Mouse (Mus musculus) gastrocnemius, postnatal 4 days (tissue): ENCODE data around the gene Dtd2. TPM values are rescaled to one million over a fixed set of nuclear protein-coding genes. Genes with fewer than 3 reads are reported as not detected.

ENCODE experiments used
- DNase-seq, 2 experiments: peaks; one replicate each; pipeline ENCODE4 v3.0.0; 2021 to 2022; ENCODE audit warnings: low spot score in 2 of 2, mixed read lengths in 2 of 2
- long read RNA-seq, 2 experiments: library from polyadenylated mRNA; stranded (forward); transcript quantifications; one replicate each; pipeline ENCODE4 v2.0.0; 2021
- total RNA-seq, 2 experiments: library from RNA; stranded (reverse); gene quantifications; 2 replicates each; pipeline ENCODE4 v1.2.3; 2021

The Dtd2 gene
- 10 to 100 TPM in 1 of 2 experiments, 1 to 10 TPM in 1; 8.5 to 10.7 TPM for total RNA-seq
- long read RNA-seq, experiment 1, transcript Dtd2-201 (3 exons, 2,564 nt) = major isoform, 9 of 14 reads
- long read RNA-seq, experiment 1, partial matches to known transcripts = 0 of 14 reads
- long read RNA-seq, experiment 1, other reads (novel, unspliced or antisense) = 2 of 14 reads
- long read RNA-seq, experiment 2, transcript Dtd2-201 (3 exons, 2,564 nt) = major isoform, 9 of 17 reads
- long read RNA-seq, experiment 2, partial matches to known transcripts = 0 of 17 reads
- long read RNA-seq, experiment 2, other reads (novel, unspliced or antisense) = 4 of 17 reads

GRCm38 (mm10) chr12:52005877-52006632 is at the start of gene Dtd2:
Dtd2 (minus strand) TSS chr12:52006501.
- peak; percentile 96 to 97 for DNase-seq

- no peak for DNase-seq
Observed at GRCm38 (mm10) chr12:52049324-52049723, 43.0 kb upstream of the Dtd2 start.

GRCm38 (mm10) chr12:52046371-52046770 is 40.1 kb upstream of the Dtd2 start:
- DNase-seq = no peak

- DNase-seq = peak; percentile 27 to 46
Observed at GRCm38 (mm10) chr12:52042818-52043336, 36.6 kb upstream of the Dtd2 start.

- DNase-seq = no peak
Observed at GRCm38 (mm10) chr12:52038352-52038751, 32.1 kb upstream of the Dtd2 start.

- no peak for DNase-seq
Observed at GRCm38 (mm10) chr12:52034956-52035355, 28.7 kb upstream of the Dtd2 start.

GRCm38 (mm10) chr12:52032276-52032675 is 26.0 kb upstream of the Dtd2 start:
- DNase-seq = no peak

GRCm38 (mm10) chr12:52027963-52028362 is 21.7 kb upstream of the Dtd2 start, which contains the start of gene Gpr33:
Gpr33 (minus strand) TSS chr12:52028063.
- no peak for DNase-seq

- DNase-seq = no peak
Observed at GRCm38 (mm10) chr12:52014494-52015029, 8.3 kb upstream of the Dtd2 start.

GRCm38 (mm10) chr12:52014044-52014443 is 7.7 kb upstream of the Dtd2 start:
- no peak for DNase-seq

- no peak for DNase-seq
Observed at GRCm38 (mm10) chr12:52013274-52013673, 7.0 kb upstream of the Dtd2 start.

- DNase-seq = no peak
Observed at GRCm38 (mm10) chr12:52012159-52012558, 5.9 kb upstream of the Dtd2 start.

- DNase-seq = no peak
Observed at GRCm38 (mm10) chr12:52010630-52010961, 4.3 kb upstream of the Dtd2 start.

- DNase-seq = no peak
Observed at GRCm38 (mm10) chr12:52009928-52010629, 3.8 kb upstream of the Dtd2 start.

GRCm38 (mm10) chr12:52006633-52006994 is 313 bp upstream of the Dtd2 start:
- DNase-seq = no peak

GRCm38 (mm10) chr12:52002746-52003145 is 3.6 kb downstream of the Dtd2 start:
- no peak for DNase-seq

- DNase-seq = peak in 1 of 2 experiments; percentile 50
Observed at GRCm38 (mm10) chr12:52001544-52001943, 4.8 kb downstream of the Dtd2 start.

GRCm38 (mm10) chr12:51998366-51998932 is 7.9 kb downstream of the Dtd2 start:
- no peak for DNase-seq

- no peak for DNase-seq
Observed at GRCm38 (mm10) chr12:51995738-51996536, 10.4 kb downstream of the Dtd2 start.

- DNase-seq = no peak
Observed at GRCm38 (mm10) chr12:51990629-51991028, 15.7 kb downstream of the Dtd2 start.
